Comparison of ENCODE assay signal across 21 mouse cellular contexts in genomic region chr13:42949336-42949735, GRCm38 (mm10).
"Had no signal": no experiment of that assay in that cellular context is flagged by ENCODE, and none has a peak within 500 bp of the region (broad histone marks: within the 10 kb centered on the region; RNA-seq: fewer than 3 reads in every experiment).

No protein-coding gene starts in this region.

- H3K27ac ChIP-seq: heart, embryonic 10.5 days; hindbrain, embryonic 13.5 days; hindbrain, embryonic 15.5 days; hindbrain, postnatal 0 days; limb, embryonic 13.5 days; limb, embryonic 15.5 days; liver, embryonic 12.5 days; liver, embryonic 14.5 days had no signal

- H3K4me3 ChIP-seq: heart, embryonic 10.5 days; heart, embryonic 12.5 days; hindbrain, embryonic 13.5 days; hindbrain, embryonic 15.5 days; limb, embryonic 13.5 days; limb, embryonic 15.5 days; liver, embryonic 12.5 days had no signal

- ATAC-seq: intestine, embryonic 16.5 days; liver, embryonic 12.5 days had no signal

- DNase-seq: gastrocnemius, postnatal 14 days; gastrocnemius, postnatal 36 days; heart, adult 18-20 months; heart, postnatal 10 days; kidney, adult 11 months; kidney, adult 8-10 months; kidney, postnatal 36 days; layer of hippocampus, adult 9-11 months; layer of hippocampus, postnatal 36 days; left cerebral cortex, postnatal 4 days; lung, adult 18-20 months had no signal

- H3K4me2 ChIP-seq: heart, embryonic 12.5 days; hindbrain, embryonic 13.5 days; hindbrain, embryonic 15.5 days; limb, embryonic 13.5 days; limb, embryonic 15.5 days; liver, embryonic 12.5 days had no signal

- H3K4me1 ChIP-seq: heart, embryonic 10.5 days; limb, embryonic 13.5 days; limb, embryonic 15.5 days; liver, embryonic 12.5 days had no signal

- H3K9ac ChIP-seq: heart, embryonic 12.5 days; hindbrain, embryonic 13.5 days; hindbrain, embryonic 15.5 days; limb, embryonic 13.5 days; limb, embryonic 15.5 days; liver, embryonic 12.5 days; liver, embryonic 14.5 days had no signal

- H3K27me3 ChIP-seq: heart, embryonic 12.5 days; hindbrain, embryonic 13.5 days; hindbrain, embryonic 15.5 days; limb, embryonic 15.5 days; liver, embryonic 12.5 days had no signal

- H3K36me3 ChIP-seq: heart, embryonic 10.5 days; heart, embryonic 12.5 days; hindbrain, embryonic 13.5 days; hindbrain, embryonic 15.5 days; limb, embryonic 13.5 days; limb, embryonic 15.5 days; liver, embryonic 12.5 days had no signal

- H3K9me3 ChIP-seq: heart, embryonic 10.5 days; heart, embryonic 12.5 days; hindbrain, embryonic 13.5 days; hindbrain, embryonic 15.5 days; limb, embryonic 13.5 days; limb, embryonic 15.5 days; liver, embryonic 12.5 days had no signal
